Mouse (Mus musculus) CH12.LX (cell line): Measurements from ENCODE around the gene Rpl31.

Experiments
- CTCF ChIP-seq, 2 experiments: IDR thresholded peaks in 1 of 2; conservative IDR thresholded peaks in 1 of 2; 2 replicates each; pipeline ENCODE4 v1.5.1; 2011 to 2012; ENCODE audit warnings: low read depth in 2 of 2, low read length in 2 of 2, improper control_type of control experiment in 1 of 2, inconsistent platforms in 1 of 2, mild to moderate bottlenecking in 1 of 2, moderate library complexity in 1 of 2
- KAT2A ChIP-seq: IDR thresholded peaks from 2 replicates; pipeline ENCODE4 v1.6.1; 2012; ENCODE audit warnings: low read length, improper control_type of control experiment, inconsistent platforms; ENCODE audit not compliant: insufficient replicate concordance
- POLR2A ChIP-seq: IDR thresholded peaks from 2 replicates; pipeline ENCODE4 v1.6.1; 2011; ENCODE audit warnings: low read depth, mild to moderate bottlenecking, improper control_type of control experiment, low read length

GRCm38 (mm10) chr1:39384914-39385313, 17.3 kb downstream of the Rpl31 start:
- TF ChIP-seq KAT2A (no peak), CTCF (conservative IDR thresholded peaks at IDR 0.05 in 1 of 2, IDR thresholded peaks at IDR 0.05 in 1 of 2; ENCODE audit: low read depth in 2 of 2, low read length in 2 of 2) (no peak), POLR2A (no peak)
